Mouse (Mus musculus): Measurements from ENCODE around the gene Gramd1c. TPM values are rescaled to one million over a fixed set of nuclear protein-coding genes. Genes with fewer than 3 reads are reported as not detected.

Gene Gramd1c
- polyA plus RNA-seq, 1 experiment from 2014 or later = 4.7 TPM

DNA sequence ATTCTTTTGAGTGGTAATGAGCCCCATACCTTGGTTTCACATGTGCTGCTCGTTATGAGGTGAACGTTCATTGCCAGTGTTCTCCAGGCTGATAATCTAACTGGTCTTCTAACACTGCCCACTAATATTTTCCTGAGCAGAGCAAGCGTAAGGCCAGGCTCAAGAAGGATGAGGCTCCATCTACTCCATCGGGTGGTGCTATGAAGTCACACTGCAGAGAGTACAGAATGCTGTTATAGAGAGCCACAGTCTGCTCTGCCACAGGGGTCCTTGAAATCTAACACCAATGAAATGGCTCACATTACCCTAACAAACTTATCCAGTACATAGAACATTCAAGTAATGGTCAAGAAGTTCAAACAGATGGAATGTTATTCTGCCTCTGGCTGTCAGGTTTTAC is 105.1 kb downstream of the Gramd1c start:
- H3K4me3 ChIP-seq (ENCODE audit: low read length) = no peak overlapping the region
- no peaks in the 10 kb centered on the region for H3K9me3 ChIP-seq (replicated peaks; ENCODE audit: control insufficient read depth, low read length)
- no peak overlapping the region for H3K9ac ChIP-seq (ENCODE audit: low read length)
- ATAC-seq (replicated peaks; ENCODE audit: extremely low read depth, insufficient read depth, low FRiP score) = no peak
- no peak overlapping the region for H3K27ac ChIP-seq (ENCODE audit: low read length)
- H3K4me2 ChIP-seq (ENCODE audit: low read depth, low read length) = no peak overlapping the region
- H3K27me3 ChIP-seq (ENCODE audit: control insufficient read depth, insufficient read depth, low read length) = no peaks in the 10 kb centered on the region
- H3K4me1 ChIP-seq (ENCODE audit: control insufficient read depth, insufficient read depth, low read length) = no peaks in the 10 kb centered on the region
- WGBS = 84% methylated on average over 4 of the region's 4 CpGs
- H3K36me3 ChIP-seq (ENCODE audit: control insufficient read depth, insufficient read depth) = 0 out of 2 replicates have a peak, but pooled peaks cover 3% of the 10 kb centered on the region

DNA sequence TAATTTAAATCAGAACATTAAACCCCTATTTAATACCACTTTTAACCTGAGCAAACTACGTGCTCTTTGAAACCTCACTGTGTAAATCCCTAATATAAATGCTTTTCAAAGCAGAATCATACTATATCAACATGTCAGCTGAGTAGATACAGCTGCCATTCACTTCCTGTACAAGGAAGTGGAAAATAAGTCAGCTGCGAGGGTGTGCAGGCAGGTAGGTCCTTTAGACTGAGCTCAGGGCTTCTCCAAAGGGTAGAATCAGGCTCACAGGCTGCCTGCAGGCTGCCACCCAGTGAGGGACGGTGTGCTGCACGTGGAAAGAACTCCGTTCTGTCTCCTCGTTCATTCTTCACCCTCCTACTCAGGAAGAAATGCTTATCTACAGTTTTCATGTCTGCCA is 108.2 kb downstream of the Gramd1c start:
- H3K4me1 ChIP-seq (ENCODE audit: control insufficient read depth, insufficient read depth, low read length) = no peaks in the 10 kb centered on the region
- no peaks in the 10 kb centered on the region for H3K9me3 ChIP-seq (replicated peaks; ENCODE audit: control insufficient read depth, low read length)
- 55% methylated on average over 6 of the region's 6 CpGs for WGBS
- H3K27me3 ChIP-seq (ENCODE audit: control insufficient read depth, insufficient read depth, low read length) = no peaks in the 10 kb centered on the region
- no peak overlapping the region for H3K27ac ChIP-seq (ENCODE audit: low read length)
- no peak overlapping the region for H3K4me2 ChIP-seq (ENCODE audit: low read depth, low read length)
- H3K36me3 ChIP-seq (ENCODE audit: control insufficient read depth, insufficient read depth) = 0 out of 2 replicates have a peak, but pooled peaks cover 3% of the 10 kb centered on the region
- no peak overlapping the region for H3K9ac ChIP-seq (ENCODE audit: low read length)
- no peak overlapping the region for H3K4me3 ChIP-seq (ENCODE audit: low read length)
- ATAC-seq (replicated peaks; ENCODE audit: extremely low read depth, insufficient read depth, low FRiP score) = no peak

GRCm38 (mm10) chr16:43951591-43951990 is 111.6 kb downstream of the Gramd1c start:
- Histone ChIP-seq H3K4me3 (ENCODE audit: low read length) (no peak overlapping the region), H3K36me3 (ENCODE audit: control insufficient read depth, insufficient read depth) (no peaks in the 10 kb centered on the region), H3K27me3 (ENCODE audit: control insufficient read depth, insufficient read depth, low read length) (no peaks in the 10 kb centered on the region), H3K9ac (ENCODE audit: low read length) (no peak overlapping the region), H3K4me2 (ENCODE audit: low read depth, low read length) (no peak overlapping the region), H3K4me1 (ENCODE audit: control insufficient read depth, insufficient read depth, low read length) (no peaks in the 10 kb centered on the region), H3K9me3 (replicated peaks; ENCODE audit: control insufficient read depth, low read length) (no peaks in the 10 kb centered on the region), H3K27ac (ENCODE audit: low read length) (no peak overlapping the region)
- ATAC-seq (replicated peaks; ENCODE audit: extremely low read depth, insufficient read depth, low FRiP score) = no peak
- 66% methylated on average over 4 of the region's 4 CpGs for WGBS

DNA sequence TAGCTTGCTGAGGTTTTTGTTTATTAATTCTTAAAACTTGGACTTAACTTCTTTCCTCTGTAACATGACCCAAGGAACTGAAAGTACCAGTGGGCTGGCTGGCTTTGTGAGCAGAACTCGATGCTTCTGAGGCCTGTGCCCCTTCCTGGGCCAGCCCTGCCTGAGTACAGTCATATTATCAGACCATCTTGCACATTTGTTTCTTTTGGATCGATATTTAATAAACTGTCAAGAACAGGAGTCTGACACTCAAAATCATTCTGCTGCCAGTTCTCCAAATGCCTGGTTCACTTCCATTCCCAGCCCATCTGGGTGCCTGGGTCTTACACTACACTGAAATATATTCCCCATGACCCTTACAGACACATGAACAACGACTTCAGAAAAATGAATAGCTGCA is 117.3 kb downstream of the Gramd1c start:
- H3K4me3 ChIP-seq (ENCODE audit: low read length) = no peak overlapping the region
- H3K4me1 ChIP-seq (ENCODE audit: control insufficient read depth, insufficient read depth, low read length) = no peaks in the 10 kb centered on the region
- H3K27me3 ChIP-seq (ENCODE audit: control insufficient read depth, insufficient read depth, low read length) = no peaks in the 10 kb centered on the region
- no peaks in the 10 kb centered on the region for H3K36me3 ChIP-seq (ENCODE audit: control insufficient read depth, insufficient read depth)
- ATAC-seq (replicated peaks; ENCODE audit: extremely low read depth, insufficient read depth, low FRiP score) = no peak
- no peak overlapping the region for H3K4me2 ChIP-seq (ENCODE audit: low read depth, low read length)
- no peak overlapping the region for H3K27ac ChIP-seq (ENCODE audit: low read length)
- WGBS = 66% methylated on average over 3 of the region's 3 CpGs
- no peaks in the 10 kb centered on the region for H3K9me3 ChIP-seq (replicated peaks; ENCODE audit: control insufficient read depth, low read length)
- H3K9ac ChIP-seq (ENCODE audit: low read length) = no peak overlapping the region

DNA sequence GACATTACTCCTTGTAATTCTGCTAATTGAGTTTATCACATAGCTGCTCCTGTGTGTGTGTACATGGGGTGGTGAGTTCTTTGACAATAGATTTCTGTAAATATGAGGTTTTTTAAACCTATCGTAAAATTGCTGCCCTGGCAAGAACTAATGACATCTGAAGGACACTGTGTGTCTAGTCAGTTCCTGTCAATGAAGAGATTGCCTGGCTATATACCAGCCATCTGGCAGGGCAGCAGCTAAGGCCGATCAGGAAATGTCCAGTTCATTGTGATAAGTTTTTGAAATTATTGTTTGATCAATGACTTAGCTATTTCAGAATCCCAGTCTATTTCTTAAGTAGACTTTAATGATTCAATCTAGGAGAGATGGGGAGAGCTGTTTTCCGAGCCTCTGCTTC is 117.8 kb downstream of the Gramd1c start:
- H3K9me3 ChIP-seq (replicated peaks; ENCODE audit: control insufficient read depth, low read length) = no peaks in the 10 kb centered on the region
- ATAC-seq (replicated peaks; ENCODE audit: extremely low read depth, insufficient read depth, low FRiP score) = no peak
- H3K27me3 ChIP-seq (ENCODE audit: control insufficient read depth, insufficient read depth, low read length) = no peaks in the 10 kb centered on the region
- H3K27ac ChIP-seq (ENCODE audit: low read length) = no peak overlapping the region
- H3K4me3 ChIP-seq (ENCODE audit: low read length) = no peak overlapping the region
- 80% methylated on average over 3 of the region's 3 CpGs for WGBS
- H3K4me1 ChIP-seq (ENCODE audit: control insufficient read depth, insufficient read depth, low read length) = no peaks in the 10 kb centered on the region
- H3K36me3 ChIP-seq (ENCODE audit: control insufficient read depth, insufficient read depth) = no peaks in the 10 kb centered on the region
- H3K9ac ChIP-seq (ENCODE audit: low read length) = no peak overlapping the region
- H3K4me2 ChIP-seq (ENCODE audit: low read depth, low read length) = no peak overlapping the region

DNA sequence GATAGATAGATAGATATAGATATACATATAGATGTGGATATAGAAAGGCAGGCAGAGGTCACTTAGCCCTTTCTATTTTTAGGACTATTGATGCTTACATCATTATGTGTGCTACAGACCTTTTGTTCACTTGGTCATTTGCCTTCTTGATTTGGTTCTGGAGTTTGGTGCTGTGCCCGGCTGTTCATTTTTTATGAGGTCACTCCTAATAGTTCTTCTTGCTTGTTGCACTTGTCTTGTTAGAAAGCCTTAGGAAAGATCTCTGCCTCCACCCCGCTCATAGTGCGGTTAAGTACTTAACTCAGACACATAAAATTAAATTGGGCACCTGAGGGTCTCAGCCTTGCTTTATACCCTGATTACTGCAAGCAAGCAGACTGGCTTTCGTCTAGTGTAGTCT is 122.3 kb downstream of the Gramd1c start:
- no peaks in the 10 kb centered on the region for H3K9me3 ChIP-seq (replicated peaks; ENCODE audit: control insufficient read depth, low read length)
- H3K4me3 ChIP-seq (ENCODE audit: low read length) = no peak overlapping the region
- 88% methylated on average over 4 of the region's 4 CpGs for WGBS
- no peak overlapping the region for H3K27ac ChIP-seq (ENCODE audit: low read length)
- no peaks in the 10 kb centered on the region for H3K27me3 ChIP-seq (ENCODE audit: control insufficient read depth, insufficient read depth, low read length)
- H3K9ac ChIP-seq (ENCODE audit: low read length) = no peak overlapping the region
- no peaks in the 10 kb centered on the region for H3K4me1 ChIP-seq (ENCODE audit: control insufficient read depth, insufficient read depth, low read length)
- no peak overlapping the region for H3K4me2 ChIP-seq (ENCODE audit: low read depth, low read length)
- no peaks in the 10 kb centered on the region for H3K36me3 ChIP-seq (ENCODE audit: control insufficient read depth, insufficient read depth)
- no peak for ATAC-seq (replicated peaks; ENCODE audit: extremely low read depth, insufficient read depth, low FRiP score)

DNA sequence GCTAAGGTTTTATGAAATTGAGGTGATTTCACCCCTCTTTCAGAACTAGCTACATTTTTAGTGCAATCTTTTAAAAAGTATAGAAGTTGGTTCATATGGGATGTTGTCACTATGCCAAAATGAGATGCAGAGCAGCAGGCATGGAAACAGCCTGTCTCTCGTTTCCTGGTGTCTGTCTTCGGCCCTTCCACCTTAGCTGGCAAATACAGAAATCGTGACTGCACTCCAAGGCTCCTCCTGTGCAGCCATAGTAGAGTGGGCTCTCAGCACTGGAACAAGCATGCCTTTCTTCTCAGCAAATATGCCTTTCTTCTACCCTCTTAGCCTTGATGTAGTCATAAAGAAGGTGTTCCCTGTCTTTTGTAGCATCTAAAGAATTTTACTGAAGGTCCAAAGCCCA is 127.3 kb downstream of the Gramd1c start:
- ATAC-seq (replicated peaks; ENCODE audit: extremely low read depth, insufficient read depth, low FRiP score) = no peak
- Histone ChIP-seq H3K9me3 (replicated peaks; ENCODE audit: control insufficient read depth, low read length) (no peaks in the 10 kb centered on the region), H3K4me3 (ENCODE audit: low read length) (no peak overlapping the region), H3K27me3 (ENCODE audit: control insufficient read depth, insufficient read depth, low read length) (no peaks in the 10 kb centered on the region), H3K4me2 (ENCODE audit: low read depth, low read length) (no peak overlapping the region), H3K9ac (ENCODE audit: low read length) (no peak overlapping the region), H3K36me3 (ENCODE audit: control insufficient read depth, insufficient read depth) (no peaks in the 10 kb centered on the region), H3K27ac (ENCODE audit: low read length) (no peak overlapping the region), H3K4me1 (ENCODE audit: control insufficient read depth, insufficient read depth, low read length) (no peaks in the 10 kb centered on the region)
- WGBS = 67% methylated on average over 3 of the region's 3 CpGs

DNA sequence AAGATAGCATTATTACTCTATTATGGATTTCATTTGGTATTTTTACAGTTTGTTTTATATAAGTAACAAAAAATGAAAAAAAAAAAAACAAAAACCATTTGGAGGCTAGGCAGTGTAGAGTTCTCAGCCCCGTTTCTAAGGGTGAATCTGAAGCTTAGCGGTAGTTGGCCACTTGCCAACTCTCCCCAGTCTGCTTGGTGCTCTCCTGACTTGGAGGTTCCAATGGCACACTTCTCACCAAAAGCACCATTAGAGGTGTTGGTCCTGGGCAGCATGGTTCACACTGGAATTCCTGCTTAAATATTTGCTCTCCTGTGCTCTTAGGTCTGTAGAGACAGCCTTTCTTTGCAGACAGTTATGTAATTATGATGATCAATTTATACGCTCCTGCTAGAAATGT is 127.8 kb downstream of the Gramd1c start:
- H3K9me3 ChIP-seq (replicated peaks; ENCODE audit: control insufficient read depth, low read length) = no peaks in the 10 kb centered on the region
- H3K27ac ChIP-seq (ENCODE audit: low read length) = no peak overlapping the region
- no peak overlapping the region for H3K4me2 ChIP-seq (ENCODE audit: low read depth, low read length)
- no peak overlapping the region for H3K4me3 ChIP-seq (ENCODE audit: low read length)
- H3K4me1 ChIP-seq (ENCODE audit: control insufficient read depth, insufficient read depth, low read length) = no peaks in the 10 kb centered on the region
- ATAC-seq (replicated peaks; ENCODE audit: extremely low read depth, insufficient read depth, low FRiP score) = no peak
- WGBS = 58% methylated on average over 3 of the region's 3 CpGs
- H3K9ac ChIP-seq (ENCODE audit: low read length) = no peak overlapping the region
- no peaks in the 10 kb centered on the region for H3K36me3 ChIP-seq (ENCODE audit: control insufficient read depth, insufficient read depth)
- H3K27me3 ChIP-seq (ENCODE audit: control insufficient read depth, insufficient read depth, low read length) = no peaks in the 10 kb centered on the region

GRCm38 (mm10) chr16:43934856-43935255 is 128.3 kb downstream of the Gramd1c start:
- H3K9me3 ChIP-seq (replicated peaks; ENCODE audit: control insufficient read depth, low read length) = no peaks in the 10 kb centered on the region
- no peak overlapping the region for H3K9ac ChIP-seq (ENCODE audit: low read length)
- no peak overlapping the region for H3K4me3 ChIP-seq (ENCODE audit: low read length)
- ATAC-seq (replicated peaks; ENCODE audit: extremely low read depth, insufficient read depth, low FRiP score) = no peak
- H3K4me1 ChIP-seq (ENCODE audit: control insufficient read depth, insufficient read depth, low read length) = no peaks in the 10 kb centered on the region
- no peaks in the 10 kb centered on the region for H3K36me3 ChIP-seq (ENCODE audit: control insufficient read depth, insufficient read depth)
- 84% methylated on average over 8 of the region's 8 CpGs for WGBS
- no peaks in the 10 kb centered on the region for H3K27me3 ChIP-seq (ENCODE audit: control insufficient read depth, insufficient read depth, low read length)
- no peak overlapping the region for H3K27ac ChIP-seq (ENCODE audit: low read length)
- H3K4me2 ChIP-seq (ENCODE audit: low read depth, low read length) = no peak overlapping the region

GRCm38 (mm10) chr16:43933041-43933440 is 130.1 kb downstream of the Gramd1c start:
- H3K4me1 ChIP-seq (ENCODE audit: control insufficient read depth, insufficient read depth, low read length) = no peaks in the 10 kb centered on the region
- H3K27ac ChIP-seq (ENCODE audit: low read length) = no peak overlapping the region
- no peak overlapping the region for H3K4me3 ChIP-seq (ENCODE audit: low read length)
- no peaks in the 10 kb centered on the region for H3K27me3 ChIP-seq (ENCODE audit: control insufficient read depth, insufficient read depth, low read length)
- WGBS = 75% methylated on average over 6 of the region's 6 CpGs
- no peak overlapping the region for H3K9ac ChIP-seq (ENCODE audit: low read length)
- H3K36me3 ChIP-seq (ENCODE audit: control insufficient read depth, insufficient read depth) = no peaks in the 10 kb centered on the region
- H3K9me3 ChIP-seq (replicated peaks; ENCODE audit: control insufficient read depth, low read length) = no peaks in the 10 kb centered on the region
- no peak overlapping the region for H3K4me2 ChIP-seq (ENCODE audit: low read depth, low read length)
- no peak for ATAC-seq (replicated peaks; ENCODE audit: extremely low read depth, insufficient read depth, low FRiP score)

All from heart, embryonic 16.5 days (tissue).